Mouse (Mus musculus): ENCODE measurements around the gene Fosl1.
"Not testable (repeated sequence)": the region's sequence is repeated elsewhere in the genome, so short reads cannot be mapped to it uniquely, and the experiment has no call there.

Fosl1 gene

DNA sequence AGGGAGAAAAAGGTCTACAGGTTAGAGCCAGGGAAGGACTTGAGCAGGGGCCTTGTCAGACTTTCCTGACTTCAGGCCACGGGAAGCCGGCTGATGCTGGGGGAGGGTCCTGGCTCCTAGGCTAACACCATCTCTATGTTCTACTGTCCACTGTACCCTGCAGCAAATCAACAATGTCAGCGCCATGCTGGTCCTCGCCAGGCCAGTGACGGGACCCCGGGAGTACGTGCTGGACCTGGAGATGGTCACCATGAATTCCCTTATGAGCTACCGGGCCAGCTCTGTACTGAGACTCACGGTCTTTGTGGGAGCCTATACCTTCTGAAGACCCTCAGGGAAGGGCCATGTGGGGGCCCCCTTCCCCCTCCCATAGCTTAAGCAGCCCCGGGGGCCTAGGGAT lies 34.1 kb downstream of the Fosl1 start:
- DNase-seq (ENCODE audit: low read depth, low spot score), result no peak

DNA sequence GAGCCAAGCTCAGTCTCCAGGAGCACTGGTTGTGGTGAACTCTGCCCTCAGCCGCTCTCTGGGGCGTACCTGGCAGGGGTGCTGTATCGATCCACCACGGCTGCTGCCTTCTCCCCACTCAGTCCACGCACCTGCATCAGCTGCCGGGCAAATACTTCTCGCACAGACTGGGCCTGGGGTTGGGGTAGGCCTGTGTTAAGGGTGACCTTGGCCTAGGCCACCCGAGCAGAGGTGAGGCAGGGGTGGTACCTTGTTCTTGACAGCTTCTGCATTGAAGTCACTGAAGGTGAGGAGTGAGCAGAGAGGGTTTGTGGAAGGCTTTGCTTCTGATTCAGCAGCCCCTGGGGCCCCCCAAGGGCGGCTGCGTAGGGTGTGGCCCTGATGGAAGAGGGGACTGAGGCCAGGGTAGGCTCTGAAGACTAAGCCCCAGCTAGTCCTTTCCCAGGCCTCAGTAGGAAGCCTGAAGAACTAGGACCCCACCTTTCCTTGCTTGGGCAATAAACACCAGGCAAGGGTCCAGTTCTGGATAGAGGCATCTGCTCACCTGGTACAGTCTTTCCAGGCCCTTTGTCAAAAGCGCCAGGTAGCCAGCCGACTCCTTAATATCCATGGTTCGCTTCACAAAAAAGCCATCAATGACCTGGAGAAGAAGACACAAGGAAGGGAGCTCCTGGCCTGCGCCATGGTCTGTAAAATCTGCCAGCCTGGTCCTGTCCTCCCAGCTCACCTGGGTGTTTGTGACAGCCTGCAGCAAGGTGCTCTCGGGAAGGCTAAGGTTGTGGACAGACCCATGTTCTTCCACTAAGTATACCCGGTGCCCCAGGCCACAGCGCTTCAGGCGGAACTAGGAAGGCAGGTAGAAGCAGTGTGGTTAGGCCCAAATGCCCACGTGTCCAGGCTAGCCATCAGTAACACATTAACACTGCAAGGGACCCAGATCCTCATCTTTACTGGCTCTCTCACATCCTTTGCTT lies 36.3 kb downstream of the Fosl1 start:
- no peak for DNase-seq (ENCODE audit: low read depth, low spot score)

DNA sequence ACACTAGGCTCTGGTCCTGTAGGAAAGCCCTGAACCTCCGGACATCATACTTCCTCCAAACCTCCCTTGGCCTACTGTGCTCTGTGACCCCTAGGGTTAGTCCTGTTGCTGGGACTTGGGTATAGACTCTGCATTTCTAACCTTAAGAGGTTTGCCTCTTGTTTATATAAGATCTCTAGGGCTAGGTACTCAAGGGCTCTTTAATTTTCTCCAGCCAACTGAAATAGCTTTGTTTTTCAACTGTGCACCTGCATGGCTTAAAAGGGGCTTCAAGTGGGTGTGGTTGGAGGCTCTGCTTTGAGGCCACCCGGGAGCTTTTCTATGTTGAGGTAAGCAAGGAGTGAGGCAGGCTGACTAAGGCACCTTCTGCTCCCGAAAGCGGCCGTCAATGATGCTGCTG lies 37.1 kb downstream of the Fosl1 start:
- no peak for DNase-seq (ENCODE audit: low read depth, low spot score)

DNA sequence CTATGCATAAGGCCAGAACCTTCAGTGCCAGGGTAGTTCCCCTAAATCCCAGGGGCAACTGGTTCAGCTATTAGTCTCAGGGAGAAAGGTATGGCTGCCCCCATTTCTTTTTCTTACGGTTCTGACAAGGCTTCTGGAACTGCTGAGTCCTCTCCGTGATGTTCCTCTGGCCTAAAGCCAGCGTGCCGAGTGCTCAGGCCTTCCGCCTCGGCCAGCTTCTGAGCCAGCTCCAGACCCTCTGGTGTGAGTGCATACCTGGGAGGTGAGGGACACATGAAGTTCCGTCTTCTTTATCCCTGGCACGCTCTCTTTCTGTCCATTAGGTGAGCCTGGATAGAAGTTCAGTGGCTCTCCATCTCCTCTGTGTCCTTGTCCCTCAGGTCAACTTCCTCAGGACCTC lies 38.0 kb downstream of the Fosl1 start:
- DNase-seq (ENCODE audit: low read depth, low spot score), result no peak

DNA sequence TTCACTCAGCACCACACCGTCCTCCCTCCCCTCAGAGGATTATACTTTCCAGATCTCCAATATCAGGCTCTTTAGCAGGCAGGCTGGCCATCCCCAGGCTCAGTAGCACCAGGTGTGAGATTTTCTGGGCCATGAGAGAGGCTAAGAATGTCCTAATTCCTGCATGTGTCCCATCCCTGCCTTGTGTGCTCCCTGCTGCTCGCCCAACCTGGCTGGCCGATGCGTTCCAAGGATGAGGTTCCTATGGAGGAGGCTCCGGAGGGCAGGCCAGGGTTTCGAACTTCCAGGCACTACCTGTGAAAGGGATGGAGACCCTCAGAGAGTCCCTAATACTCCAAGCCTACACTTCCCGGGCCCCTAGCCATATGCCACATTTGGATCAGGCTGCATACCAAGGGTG lies 38.5 kb downstream of the Fosl1 start:
- no peak for DNase-seq (ENCODE audit: low read depth, low spot score)

DNA sequence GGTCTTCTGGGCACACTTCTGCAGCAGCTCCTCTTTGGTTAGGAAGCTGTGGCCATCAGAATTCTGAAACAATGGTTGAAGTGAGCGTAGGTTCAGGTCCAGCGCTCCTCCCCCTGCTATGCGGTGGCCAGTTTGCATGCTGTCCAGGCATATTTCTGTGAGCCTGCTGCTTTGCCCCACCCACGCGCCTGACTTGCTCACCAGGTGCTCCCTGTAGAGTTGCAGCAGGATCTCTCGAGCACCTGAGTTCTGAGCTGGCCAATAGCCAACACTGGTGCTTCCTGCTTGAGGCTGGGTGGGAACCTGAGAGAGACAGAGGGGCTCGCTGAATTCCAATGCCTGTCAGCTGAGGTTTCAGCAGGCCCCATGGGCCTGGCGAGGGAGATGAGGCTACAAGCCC lies 38.9 kb downstream of the Fosl1 start:
- no peak for DNase-seq (ENCODE audit: low read depth, low spot score)

DNA sequence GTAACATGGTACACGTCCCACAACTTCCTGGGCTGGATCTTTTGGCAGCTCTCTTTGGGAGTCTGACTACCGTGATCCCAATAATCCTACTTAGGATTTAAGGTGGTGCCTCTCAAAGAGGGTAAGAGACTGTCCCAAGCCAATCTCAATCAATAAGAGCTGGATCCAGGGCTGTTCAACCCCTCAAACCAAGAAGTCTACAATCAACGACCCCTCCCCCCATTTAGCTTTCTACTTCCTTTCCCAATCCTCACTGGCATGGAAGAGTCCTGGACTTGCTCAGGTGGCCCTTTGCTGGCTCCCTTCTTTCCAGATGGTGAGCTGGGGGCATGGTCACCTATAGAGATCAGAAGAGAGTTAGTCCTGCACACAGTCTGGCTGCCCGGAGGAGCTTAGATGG lies 39.4 kb downstream of the Fosl1 start:
- DNase-seq (ENCODE audit: low read depth, low spot score), result no peak

DNA sequence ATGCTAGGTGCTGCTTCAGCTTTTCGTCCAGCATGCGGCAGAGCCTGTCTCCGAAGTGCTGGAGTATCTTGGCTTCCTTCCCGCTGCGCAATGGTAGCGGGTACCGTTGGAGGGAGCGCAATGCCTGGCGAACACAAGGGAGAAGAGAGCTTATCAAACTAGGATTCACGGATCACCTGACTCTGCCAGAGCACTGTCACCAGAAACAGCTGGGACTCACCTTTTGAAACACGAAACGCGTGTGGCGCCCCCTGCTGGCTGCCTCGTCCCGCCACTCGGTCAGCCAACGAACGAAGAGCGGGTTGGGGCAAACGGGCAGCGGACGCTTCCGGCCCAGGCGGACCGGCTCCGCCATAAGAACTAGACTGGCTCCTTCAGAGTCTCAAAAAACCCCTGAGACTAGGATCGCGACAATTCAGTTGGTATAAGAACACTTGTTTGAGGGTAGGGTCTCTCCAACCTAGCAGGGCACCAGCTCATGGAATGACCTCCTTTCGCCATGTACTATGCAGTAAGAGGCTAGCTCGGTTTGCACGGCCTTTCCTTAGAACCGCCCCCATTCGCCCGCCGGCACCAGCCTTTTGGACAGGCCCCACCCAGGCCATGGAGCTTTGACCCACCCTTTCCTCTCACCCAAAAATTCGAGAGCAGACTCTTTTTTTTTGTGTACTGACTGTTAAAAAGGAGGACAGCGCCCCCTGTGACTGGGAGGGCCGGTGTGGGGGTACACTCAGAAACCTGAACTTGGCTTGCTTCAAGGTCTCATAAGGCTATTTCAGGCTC lies 40.6 kb downstream of the Fosl1 start, which contains the start of gene Mus81:
Gene Mus81, minus strand, starts transcription at position 635 of the 783 bp plus-strand sequence.
- DNase-seq (ENCODE audit: low read depth, low spot score), result peak; percentile 75

DNA sequence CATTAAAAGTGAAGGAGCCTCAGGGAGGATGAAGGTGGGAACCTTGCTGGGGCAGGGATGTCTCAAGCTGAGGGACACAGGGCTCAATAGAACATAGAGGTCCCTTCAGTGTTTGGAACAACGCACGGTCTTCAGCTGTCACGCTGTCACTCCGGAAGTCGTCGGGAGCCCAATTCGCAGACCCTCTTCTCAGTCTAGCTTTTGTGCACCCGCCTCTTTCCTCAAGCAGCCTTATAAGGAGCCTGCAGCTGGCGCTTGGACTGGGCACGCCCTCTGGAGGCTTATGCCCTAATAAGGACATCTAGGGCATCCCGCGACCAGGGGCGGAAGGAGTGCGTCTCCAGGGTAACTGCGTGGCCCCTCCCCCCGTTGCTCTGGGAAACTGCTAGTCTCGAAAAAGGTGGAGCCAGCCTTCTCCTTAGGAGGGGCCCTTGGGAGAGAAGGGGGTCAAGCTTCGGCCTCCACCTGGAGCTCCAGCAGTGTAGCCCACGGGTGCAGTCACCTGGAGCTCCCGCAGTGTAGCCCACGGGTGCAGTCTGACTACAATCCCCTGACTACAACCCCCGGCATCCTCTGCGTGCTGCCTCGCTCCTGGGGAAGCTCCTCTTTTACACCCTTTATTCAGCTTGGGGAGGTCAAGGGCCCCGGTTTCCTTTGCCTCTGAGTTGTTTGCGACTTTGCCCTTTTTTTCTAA lies 41.7 kb downstream of the Fosl1 start:
- DNase-seq (ENCODE audit: low read depth, low spot score), result peak; percentile 84

DNA sequence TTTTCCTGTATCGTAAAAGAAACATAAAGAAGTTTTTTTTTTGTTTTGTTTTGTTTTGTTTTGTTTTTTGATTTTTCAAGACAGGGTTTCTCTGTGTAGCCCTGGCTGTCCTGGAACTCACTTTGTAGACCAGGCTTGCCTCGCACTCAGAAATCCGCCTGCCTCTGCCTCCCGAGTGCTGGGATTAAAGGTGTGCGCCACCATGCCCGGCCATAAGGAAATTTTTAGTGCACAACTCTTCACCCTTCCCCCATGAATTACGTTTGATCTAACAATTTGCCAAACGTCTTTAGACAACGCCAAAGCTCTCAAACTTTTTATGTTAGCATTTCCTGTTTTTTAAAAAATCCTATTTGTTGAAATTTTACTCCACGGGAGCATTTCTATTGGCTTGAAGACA lies 42.4 kb downstream of the Fosl1 start:
- DNase-seq (ENCODE audit: low read depth, low spot score), result not testable (repeated sequence)

DNA sequence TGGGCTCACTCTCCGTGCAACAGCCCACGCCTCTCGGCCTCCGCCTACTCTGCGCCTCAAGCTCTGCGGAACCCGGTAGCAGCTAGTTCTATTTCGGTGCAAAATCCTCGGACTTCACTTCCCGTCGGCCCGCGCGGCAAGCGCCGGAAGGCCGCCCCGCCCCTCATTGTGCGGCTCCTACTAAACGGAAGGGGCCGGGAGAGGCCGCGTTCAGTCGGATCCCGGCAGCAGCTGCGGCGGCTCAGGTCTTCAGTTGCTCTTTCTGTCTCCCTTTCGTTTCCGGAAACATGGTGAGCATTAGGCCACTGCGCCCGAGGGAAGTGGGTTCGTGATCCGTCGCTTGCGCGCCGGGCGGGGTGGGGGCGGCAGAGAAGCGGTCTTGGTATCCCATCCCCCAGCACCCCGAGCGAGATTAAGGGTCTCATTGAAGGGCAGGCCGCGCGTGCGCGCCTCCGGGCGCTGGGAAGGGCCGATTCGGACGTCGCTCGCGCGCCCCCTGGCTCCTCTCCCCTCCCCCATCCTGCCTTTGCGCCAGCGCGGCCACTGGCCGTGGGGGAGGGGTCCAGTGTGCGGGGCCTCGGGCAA lies 43.1 kb downstream of the Fosl1 start, which contains the start of gene Cfl1:
Gene Cfl1, plus strand, starts transcription at position 143 of the 585 bp plus-strand sequence.
- DNase-seq (ENCODE audit: low read depth, low spot score), result peak; percentile 86

DNA sequence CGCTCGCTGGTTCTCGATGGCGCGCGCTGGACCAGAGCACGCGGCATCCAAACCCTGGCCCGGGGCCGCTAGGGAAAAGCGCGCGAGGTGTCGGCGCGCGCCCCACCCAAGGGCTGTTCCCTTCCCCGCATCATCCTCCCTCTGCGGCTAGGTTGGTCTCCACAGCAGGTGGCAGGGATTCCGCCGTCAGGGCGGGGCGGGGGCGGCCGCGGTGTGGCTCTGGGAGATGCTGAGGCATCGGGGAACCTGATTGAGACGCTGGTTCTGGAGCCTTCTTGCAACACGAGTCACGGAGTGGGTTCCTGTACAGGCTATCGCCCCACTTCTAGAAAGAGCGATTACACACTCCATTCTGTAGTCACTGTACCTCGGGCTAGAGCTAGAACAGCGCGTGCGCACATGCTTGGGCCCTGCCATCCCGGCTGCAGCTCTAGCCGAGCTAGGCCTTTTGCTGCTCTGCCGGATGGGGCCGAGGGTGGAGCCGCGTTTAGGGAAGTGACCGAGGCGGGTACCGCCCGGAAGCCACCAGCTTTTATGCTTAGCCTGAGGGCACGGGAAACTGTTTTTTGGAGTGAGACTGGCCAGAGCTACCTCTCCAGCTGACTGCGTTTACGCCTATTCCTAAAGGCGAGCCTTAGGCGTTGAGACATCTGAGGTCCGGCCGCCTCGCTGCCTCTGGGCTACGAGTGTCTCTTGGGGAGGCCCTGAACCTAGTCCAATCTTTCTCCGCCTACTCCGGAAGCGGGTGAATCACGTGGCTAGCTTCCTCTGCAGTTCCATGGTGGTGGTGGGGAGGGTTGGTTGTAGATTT lies 43.8 kb downstream of the Fosl1 start:
- no peak for DNase-seq (ENCODE audit: low read depth, low spot score)

DNA sequence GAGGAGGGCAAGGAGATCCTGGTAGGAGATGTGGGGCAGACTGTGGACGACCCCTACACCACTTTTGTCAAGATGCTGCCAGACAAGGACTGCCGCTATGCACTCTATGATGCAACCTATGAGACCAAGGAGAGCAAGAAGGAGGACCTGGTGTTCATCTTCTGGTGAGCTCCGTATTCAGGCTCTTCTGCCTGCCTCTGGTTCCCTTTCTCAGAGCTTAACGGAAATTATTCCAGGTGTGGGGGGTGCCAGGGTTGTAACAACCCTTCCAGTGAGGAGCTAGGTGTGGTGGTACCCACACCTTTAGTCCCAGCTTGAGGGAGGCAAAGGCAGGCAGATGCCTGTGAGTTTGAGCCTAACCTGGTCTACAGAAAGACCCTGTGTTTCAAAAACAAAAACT lies 45.3 kb downstream of the Fosl1 start:
- DNase-seq (ENCODE audit: low read depth, low spot score), result no peak

DNA sequence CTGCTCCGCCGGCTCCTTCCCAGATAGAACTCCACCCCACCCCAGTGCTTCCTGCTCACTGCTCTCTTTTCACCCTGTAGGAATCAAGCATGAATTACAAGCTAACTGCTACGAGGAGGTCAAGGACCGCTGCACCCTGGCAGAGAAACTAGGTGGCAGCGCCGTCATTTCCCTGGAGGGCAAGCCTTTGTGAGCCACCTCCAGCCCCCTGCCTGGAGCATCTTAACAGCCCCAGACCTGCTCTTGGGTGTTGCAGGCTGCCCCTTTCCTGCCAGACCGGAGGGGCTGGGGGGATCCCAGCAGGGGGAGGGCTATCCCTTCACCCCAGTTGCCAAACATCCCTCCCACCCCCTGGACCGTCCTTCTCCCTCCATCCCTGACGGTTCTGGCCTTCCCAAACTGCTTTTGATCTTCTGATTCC lies 46.0 kb downstream of the Fosl1 start:
- DNase-seq (ENCODE audit: low read depth, low spot score), result not testable (repeated sequence)

DNA sequence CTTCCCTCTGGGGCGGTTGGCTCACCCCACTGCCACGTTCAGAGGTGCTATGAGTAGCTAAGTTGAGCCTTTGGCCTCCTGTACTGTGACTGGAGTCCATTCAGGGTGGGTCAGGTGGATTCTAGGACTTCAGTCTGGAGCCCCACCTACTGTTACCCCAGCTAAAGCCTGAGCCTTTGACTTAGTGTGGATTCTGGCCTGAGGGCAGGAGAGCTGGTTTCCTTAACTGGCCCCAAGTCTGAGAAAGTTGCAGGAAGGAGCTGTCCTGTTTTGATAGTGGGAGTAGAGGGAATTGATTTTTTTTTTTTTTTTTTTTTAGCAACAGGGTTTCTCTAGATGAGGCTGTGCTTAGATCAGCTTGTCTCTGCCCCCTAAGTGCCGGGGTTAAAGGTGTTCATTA lies 47.0 kb downstream of the Fosl1 start:
- no peak for DNase-seq (ENCODE audit: low read depth, low spot score)

DNA sequence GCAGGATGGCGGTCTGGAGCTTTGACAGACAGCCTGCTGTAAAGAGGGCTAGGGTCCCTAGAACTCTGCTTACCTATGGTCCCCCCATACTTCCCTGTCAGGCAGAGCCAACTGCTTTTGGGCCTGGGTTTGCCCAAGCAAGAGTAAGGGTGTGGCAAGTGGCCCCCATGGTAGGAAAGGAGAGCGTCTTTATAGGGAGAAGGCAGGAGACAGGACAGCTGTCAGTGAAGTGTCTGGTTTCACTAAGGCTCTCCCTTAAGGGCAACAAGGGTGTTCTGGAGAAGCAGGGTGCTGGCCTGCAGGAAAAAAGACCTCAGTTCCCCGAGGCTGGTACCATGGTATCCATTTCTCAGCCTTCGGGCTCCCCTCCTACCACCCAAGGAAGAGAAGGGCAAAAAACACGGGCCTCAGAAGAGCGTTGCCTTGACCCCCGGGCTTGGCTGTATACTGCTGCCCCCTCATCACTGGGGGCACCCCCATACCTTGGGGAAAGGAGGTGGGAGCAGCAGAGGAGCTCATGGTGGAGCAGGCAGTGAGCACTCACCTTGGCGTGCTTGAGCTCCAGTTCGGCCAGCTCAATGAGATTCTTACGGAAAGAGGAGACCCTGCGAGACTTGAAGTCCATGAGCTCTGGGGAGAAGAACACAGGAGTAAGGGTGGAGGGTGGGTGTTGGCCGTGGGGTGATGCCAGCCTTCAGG lies 48.2 kb downstream of the Fosl1 start:
- DNase-seq (ENCODE audit: low read depth, low spot score), result no peak

DNA sequence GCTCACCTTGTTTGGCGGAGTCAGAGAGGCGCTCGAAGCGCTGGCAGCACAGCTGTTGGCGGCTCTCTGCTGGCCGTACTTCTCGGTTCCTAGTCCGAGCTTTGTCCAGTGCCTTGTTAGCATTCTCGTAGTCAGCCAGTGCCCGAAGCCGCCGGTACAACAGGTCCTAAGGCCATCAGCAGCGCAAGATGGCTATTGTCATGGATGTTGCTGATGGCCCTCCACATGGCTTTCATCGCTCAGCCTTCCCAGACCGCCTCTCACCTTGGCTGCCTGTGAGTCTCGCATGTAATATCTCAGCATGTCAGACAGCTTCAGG lies 48.7 kb downstream of the Fosl1 start:
- no peak for DNase-seq (ENCODE audit: low read depth, low spot score)

DNA sequence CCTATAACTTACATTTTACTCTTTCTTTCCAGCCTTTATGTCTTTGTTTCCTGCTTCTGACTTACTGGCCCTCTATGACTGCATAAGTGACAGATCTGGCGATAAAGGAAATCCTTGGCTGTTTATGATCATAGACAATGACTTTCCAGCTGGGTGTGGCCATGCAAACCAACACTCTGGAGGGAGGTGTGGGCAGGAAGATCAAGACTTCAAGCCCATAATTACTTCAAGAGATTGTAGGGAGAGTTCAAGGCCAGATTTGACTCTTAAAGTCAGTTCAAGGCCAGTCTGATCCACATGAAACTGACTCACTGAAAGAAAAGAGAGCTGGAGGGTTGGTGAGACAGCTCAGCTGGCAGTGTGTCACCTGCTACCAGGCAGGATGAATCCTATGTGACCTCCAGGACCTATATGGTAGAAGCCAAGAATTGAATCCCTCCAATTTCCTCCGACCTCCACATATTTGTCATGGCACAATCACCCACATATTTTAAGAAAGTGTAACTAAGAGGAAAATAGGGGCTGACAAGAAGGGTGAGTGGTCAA lies 53.1 kb downstream of the Fosl1 start:
- DNase-seq (ENCODE audit: low read depth, low spot score), result no peak

DNA sequence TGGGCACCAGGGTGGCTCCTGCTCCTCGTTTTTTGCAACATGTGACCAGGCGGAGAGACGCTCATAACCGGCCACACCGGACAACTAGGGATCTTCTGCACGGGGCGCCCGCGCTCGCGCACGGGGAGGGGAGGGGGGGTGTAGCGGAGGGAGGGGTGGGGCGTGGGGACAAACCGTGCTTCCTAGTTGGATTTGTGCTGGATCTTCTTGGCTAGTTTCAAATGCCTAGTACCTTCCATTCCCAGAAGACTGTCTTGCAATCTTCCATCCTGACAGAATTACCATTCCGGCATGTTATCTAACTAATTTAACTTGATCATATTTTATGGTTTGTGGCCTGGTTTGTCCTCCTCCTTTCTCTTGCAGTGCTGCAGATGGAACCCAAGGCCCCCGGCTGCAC lies 56.3 kb downstream of the Fosl1 start, which contains the start of gene 1700020D05Rik:
Gene 1700020D05Rik, minus strand, starts transcription at position 101 of the 400 bp plus-strand sequence.
- no peak for DNase-seq (ENCODE audit: low read depth, low spot score)
